Mouse (Mus musculus) lung, adult 2 months (tissue): ENCODE results near the gene 3110082I17Rik.

Source experiments
- CTCF ChIP-seq: fragments of 200-500 bp; IDR thresholded peaks from 2 replicates; pipeline ENCODE4 v1.5.1; 2011; ENCODE audit warnings: mild to moderate bottlenecking, low read length, control low read depth; ENCODE audit not compliant: insufficient read depth
- POLR2A ChIP-seq: fragments of 200-500 bp; IDR thresholded peaks from 2 replicates; pipeline ENCODE4 v1.6.1; 2011; ENCODE audit warnings: low read depth, mild to moderate bottlenecking, control low read depth, low read length, borderline replicate concordance; ENCODE audit errors: extremely low read depth

- no peak for TF ChIP-seq CTCF
- peak; percentile 8; the same call in 1 of the 2 replicates for TF ChIP-seq POLR2A
Measured at GRCm38 (mm10) chr5:139384531-139384930, 75.8 kb downstream of the 3110082I17Rik start.
